ENCODE assay signal across 8 mouse cellular contexts in the genomic region with DNA sequence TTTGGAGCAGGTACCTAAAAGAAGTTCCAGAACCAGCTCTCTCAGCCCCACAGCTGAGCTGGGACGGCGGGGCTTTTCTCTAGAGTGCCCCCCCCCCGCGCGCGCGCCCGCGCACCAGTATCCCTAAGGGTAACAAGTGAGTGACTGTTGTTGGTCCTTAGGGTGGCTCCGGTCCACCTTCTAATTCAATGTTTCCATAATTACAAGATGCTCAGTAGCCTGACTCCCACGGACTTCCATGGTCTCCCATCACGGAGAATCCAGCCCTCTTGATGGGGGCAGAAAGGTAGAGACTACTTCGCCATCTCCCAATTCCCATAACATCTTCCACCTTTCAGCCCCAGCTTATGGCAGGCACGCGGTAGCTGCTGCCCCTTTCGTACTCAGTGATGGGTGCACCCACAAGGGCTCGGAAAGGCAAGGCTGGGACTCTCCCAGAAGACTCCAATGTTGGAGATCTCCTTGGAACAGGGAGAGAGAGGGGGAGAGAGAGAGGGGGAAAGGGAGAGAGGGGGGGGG. TPM values are rescaled to one million over a fixed set of nuclear protein-coding genes. Genes with fewer than 3 reads are reported as not detected.
DNase-seq lines count a peak whose midpoint lies in the region; ATAC-seq and TF ChIP-seq lines count a peak whose summit lies in the region.

No protein-coding gene starts in this region.

- H3K36me3 ChIP-seq in lung, embryonic 14.5 days (ENCODE audit: insufficient read depth) = peaks cover 61% of the 10 kb centered on the region
- H3K36me3 ChIP-seq in embryonic facial prominence, embryonic 10.5 days (replicated peaks) = peaks cover 70% of the 10 kb centered on the region
- peaks cover 52% of the 10 kb centered on the region for H3K36me3 ChIP-seq in hindbrain, postnatal 0 days (ENCODE audit: insufficient read depth, low read length)
- H3K36me3 ChIP-seq in neural tube, embryonic 11.5 days (ENCODE audit: control insufficient read depth, insufficient read depth, low read length) = peaks cover 37% of the 10 kb centered on the region

- peak overlapping the region; percentile 89 for H3K9ac ChIP-seq in lung, embryonic 14.5 days
- peak overlapping the region; percentile 90 for H3K9ac ChIP-seq in hindbrain, postnatal 0 days (replicated peaks; ENCODE audit: low read length)
- H3K9ac ChIP-seq in neural tube, embryonic 11.5 days (ENCODE audit: low read length) = peak overlapping the region; percentile 95

- H3K27me3 ChIP-seq in lung, embryonic 14.5 days (ENCODE audit: insufficient read depth, low read length) = no peaks in the 10 kb centered on the region
- H3K27me3 ChIP-seq in embryonic facial prominence, embryonic 10.5 days (replicated peaks; ENCODE audit: low read depth, poor library complexity, severe bottlenecking) = no peaks in the 10 kb centered on the region; the same call in 1 of the 2 replicates
- H3K27me3 ChIP-seq in hindbrain, postnatal 0 days (ENCODE audit: insufficient read depth, low read length) = no peaks in the 10 kb centered on the region
- no peaks in the 10 kb centered on the region for H3K27me3 ChIP-seq in neural tube, embryonic 11.5 days (ENCODE audit: control insufficient read depth, insufficient read depth, low read length)

- ATAC-seq in lung, embryonic 14.5 days (ENCODE audit: insufficient read depth) = peak; percentile 28
- peak; percentile 46 for ATAC-seq in hindbrain, postnatal 0 days
- peak; percentile 20; the same call in 1 of the 2 replicates for ATAC-seq in neural tube, embryonic 11.5 days (ENCODE audit: insufficient read depth, low FRiP score, low TSS enrichment)

- H3K4me3 ChIP-seq in lung, embryonic 14.5 days (ENCODE audit: low read depth, low read length) = peak overlapping the region; percentile 85
- peak overlapping the region; percentile 90 for H3K4me3 ChIP-seq in embryonic facial prominence, embryonic 10.5 days
- peak overlapping the region; percentile 73 for H3K4me3 ChIP-seq in hindbrain, postnatal 0 days (ENCODE audit: low read length)
- peak overlapping the region; percentile 85 for H3K4me3 ChIP-seq in neural tube, embryonic 11.5 days (ENCODE audit: low read depth, low read length)

- no peaks in the 10 kb centered on the region for H3K9me3 ChIP-seq in lung, embryonic 14.5 days (ENCODE audit: low read depth, low read length)
- H3K9me3 ChIP-seq in embryonic facial prominence, embryonic 10.5 days = no peaks in the 10 kb centered on the region
- H3K9me3 ChIP-seq in hindbrain, postnatal 0 days (ENCODE audit: low read length) = no peaks in the 10 kb centered on the region
- H3K9me3 ChIP-seq in neural tube, embryonic 11.5 days (ENCODE audit: control insufficient read depth, low read length) = no peaks in the 10 kb centered on the region

- H3K4me1 ChIP-seq in lung, embryonic 14.5 days (ENCODE audit: insufficient read depth) = 0 out of 2 replicates have a peak, but pooled peaks cover 7% of the 10 kb centered on the region
- peaks cover 40% of the 10 kb centered on the region for H3K4me1 ChIP-seq in embryonic facial prominence, embryonic 10.5 days
- H3K4me1 ChIP-seq in hindbrain, postnatal 0 days (ENCODE audit: insufficient read depth, low read length) = peaks cover 10% of the 10 kb centered on the region
- H3K4me1 ChIP-seq in neural tube, embryonic 11.5 days (ENCODE audit: control insufficient read depth, insufficient read depth, low read length) = peaks cover 9% of the 10 kb centered on the region

- DNase-seq in lung, embryonic 14.5 days = peak; percentile 34
- DNase-seq in lung, postnatal 10 days = no peak
- DNase-seq in embryonic facial prominence, embryonic 10.5 days (ENCODE audit: low spot score) = peak; percentile 43
- DNase-seq in hindbrain, postnatal 0 days (ENCODE audit: low spot score) = peak; percentile 41
- DNase-seq in neural tube, embryonic 11.5 days (ENCODE audit: low spot score) = no peak
- DNase-seq in urinary bladder, adult 18-20 months (ENCODE audit: low spot score in 2 of 2) = no peak
- no peak for DNase-seq in layer of hippocampus, postnatal 14 days (ENCODE audit: low spot score in 2 of 2)
- no peak for DNase-seq in adrenal gland, adult 2 months

- no peak for TF ChIP-seq CTCF in lung, embryonic 14.5 days (IDR thresholded peaks at IDR 0.05; ENCODE audit: low read depth)
- TF ChIP-seq CTCF in hindbrain, postnatal 0 days (IDR thresholded peaks at IDR 0.05; ENCODE audit: low read depth) = no peak; the same call in 1 of the 2 replicates

- whole genome bisulfite sequencing in lung, embryonic 14.5 days = under 1% methylated on average over 17 of the region's 17 CpGs
- WGBS in embryonic facial prominence, embryonic 10.5 days = under 1% methylated on average over 17 of the region's 17 CpGs
- WGBS in hindbrain, postnatal 0 days = under 1% methylated on average over 17 of the region's 17 CpGs
- 0% methylated on average over 17 of the region's 17 CpGs for WGBS in neural tube, embryonic 11.5 days

- H3K27ac ChIP-seq in lung, embryonic 14.5 days (ENCODE audit: low read depth) = 0 out of 2 replicates have a peak overlapping the region, but pooled peaks have one; percentile 12
- peak overlapping the region; percentile 99 for H3K27ac ChIP-seq in embryonic facial prominence, embryonic 10.5 days (replicated peaks)
- peak overlapping the region; percentile 87 for H3K27ac ChIP-seq in hindbrain, postnatal 0 days
- peak overlapping the region; percentile 89; the same call in 1 of the 2 replicates for H3K27ac ChIP-seq in neural tube, embryonic 11.5 days (ENCODE audit: low read depth, low read length)

- peak overlapping the region; percentile 83 for H3K4me2 ChIP-seq in lung, embryonic 14.5 days
- peak overlapping the region; percentile 73 for H3K4me2 ChIP-seq in hindbrain, postnatal 0 days (ENCODE audit: low read depth, low read length)
- peak overlapping the region; percentile 91 for H3K4me2 ChIP-seq in neural tube, embryonic 11.5 days (ENCODE audit: low read depth)

RNA-seq across cellular contexts. Expression of a gene that starts 1.1 kb away (rescaled TPM):
- 68.7 and 80.2 TPM in 2 replicates for polyA plus RNA-seq in lung, embryonic 14.5 days (2014; fragmentation: Nextera tagmentation; extraction: Ambion mirVana)
- polyA plus RNA-seq in embryonic facial prominence, embryonic 10.5 days (2016; fragmentation: Nextera tagmentation; extraction: Ambion mirVana) = 139 and 142 TPM in 2 replicates
- 358 and 359 TPM in 2 replicates for total RNA-seq in hindbrain, postnatal 0 days (2014; rRNA removed)
- polyA plus RNA-seq in hindbrain, postnatal 0 days (2015; fragmentation: Nextera tagmentation; extraction: Ambion mirVana) = 131 and 141 TPM in 2 replicates
- 82.6 and 85.5 TPM in 2 replicates for polyA plus RNA-seq in neural tube, embryonic 11.5 days (2014; fragmentation: Nextera tagmentation; extraction: Ambion mirVana)
- total RNA-seq in layer of hippocampus, postnatal 14 days (2021) = 100 to 1,000 TPM; 221 to 224 TPM
- 10 to 100 TPM; 21.9 to 46.1 TPM for total RNA-seq in adrenal gland, adult 2 months (2021)
- polyA plus RNA-seq in adrenal gland, adult 2 months (2012; rRNA removed) = 79.2 and 82.6 TPM in 2 replicates

RNA-seq across cellular contexts. Expression of a gene that starts 13.1 kb away (rescaled TPM):
- polyA plus RNA-seq in lung, embryonic 14.5 days (2014; fragmentation: Nextera tagmentation; extraction: Ambion mirVana) = 120 and 122 TPM in 2 replicates
- 60.8 and 63.7 TPM in 2 replicates for polyA plus RNA-seq in embryonic facial prominence, embryonic 10.5 days (2016; fragmentation: Nextera tagmentation; extraction: Ambion mirVana)
- 25.3 and 27.9 TPM in 2 replicates for total RNA-seq in hindbrain, postnatal 0 days (2014; rRNA removed)
- polyA plus RNA-seq in hindbrain, postnatal 0 days (2015; fragmentation: Nextera tagmentation; extraction: Ambion mirVana) = 35.1 and 37.4 TPM in 2 replicates
- 49.4 and 49.5 TPM in 2 replicates for polyA plus RNA-seq in neural tube, embryonic 11.5 days (2014; fragmentation: Nextera tagmentation; extraction: Ambion mirVana)
- total RNA-seq in layer of hippocampus, postnatal 14 days (2021) = 10 to 100 TPM; 33.2 to 40.9 TPM
- 100 to 1,000 TPM; 149 to 202 TPM for total RNA-seq in adrenal gland, adult 2 months (2021)
- 240 and 306 TPM in 2 replicates for polyA plus RNA-seq in adrenal gland, adult 2 months (2012; rRNA removed)

RNA-seq across cellular contexts. Expression of a gene that starts 26.3 kb away (rescaled TPM):
- 40.7 TPM in 2 replicates for polyA plus RNA-seq in lung, embryonic 14.5 days (2014; fragmentation: Nextera tagmentation; extraction: Ambion mirVana)
- polyA plus RNA-seq in embryonic facial prominence, embryonic 10.5 days (2016; fragmentation: Nextera tagmentation; extraction: Ambion mirVana) = 38.9 and 42.0 TPM in 2 replicates
- total RNA-seq in hindbrain, postnatal 0 days (2014; rRNA removed) = 351 and 368 TPM in 2 replicates
- polyA plus RNA-seq in hindbrain, postnatal 0 days (2015; fragmentation: Nextera tagmentation; extraction: Ambion mirVana) = 37.5 and 40.3 TPM in 2 replicates
- polyA plus RNA-seq in neural tube, embryonic 11.5 days (2014; fragmentation: Nextera tagmentation; extraction: Ambion mirVana) = 47.3 and 56.8 TPM in 2 replicates
- total RNA-seq in layer of hippocampus, postnatal 14 days (2021) = 100 to 1,000 TPM; 198 to 203 TPM
- 100 to 1,000 TPM; 143 to 184 TPM for total RNA-seq in adrenal gland, adult 2 months (2021)
- 299 and 410 TPM in 2 replicates for polyA plus RNA-seq in adrenal gland, adult 2 months (2012; rRNA removed)

RNA-seq across cellular contexts. Expression of a gene that starts 29.2 kb away (rescaled TPM):
- 0.41 and 0.46 TPM in 2 replicates for polyA plus RNA-seq in lung, embryonic 14.5 days (2014; fragmentation: Nextera tagmentation; extraction: Ambion mirVana)
- polyA plus RNA-seq in embryonic facial prominence, embryonic 10.5 days (2016; fragmentation: Nextera tagmentation; extraction: Ambion mirVana) = 0.43 and 0.77 TPM in 2 replicates
- total RNA-seq in hindbrain, postnatal 0 days (2014; rRNA removed) = 1.5 and 1.9 TPM in 2 replicates
- polyA plus RNA-seq in hindbrain, postnatal 0 days (2015; fragmentation: Nextera tagmentation; extraction: Ambion mirVana) = 0.21 and 0.78 TPM in 2 replicates
- polyA plus RNA-seq in neural tube, embryonic 11.5 days (2014; fragmentation: Nextera tagmentation; extraction: Ambion mirVana) = 0.09 and 0.53 TPM in 2 replicates
- total RNA-seq in layer of hippocampus, postnatal 14 days (2021) = 1 to 10 TPM; 1.8 to 3.0 TPM
- total RNA-seq in adrenal gland, adult 2 months (2021) = 1 to 10 TPM; 3.6 to 6.4 TPM
- polyA plus RNA-seq in adrenal gland, adult 2 months (2012; rRNA removed) = 10.0 and 10.3 TPM in 2 replicates

RNA-seq across cellular contexts. Expression of a gene that starts 38.8 kb away (rescaled TPM):
- 0.17 TPM in 1 of 2 replicates, not detected in the other for polyA plus RNA-seq in lung, embryonic 14.5 days (2014; fragmentation: Nextera tagmentation; extraction: Ambion mirVana)
- polyA plus RNA-seq in embryonic facial prominence, embryonic 10.5 days (2016; fragmentation: Nextera tagmentation; extraction: Ambion mirVana) = 0.09 and 0.15 TPM in 2 replicates
- not detected in 2 replicates for total RNA-seq in hindbrain, postnatal 0 days (2014; rRNA removed)
- 0.08 TPM in 1 of 2 replicates, not detected in the other for polyA plus RNA-seq in hindbrain, postnatal 0 days (2015; fragmentation: Nextera tagmentation; extraction: Ambion mirVana)
- polyA plus RNA-seq in neural tube, embryonic 11.5 days (2014; fragmentation: Nextera tagmentation; extraction: Ambion mirVana) = not detected in 2 replicates
- under 1 TPM; 0.14 to 0.41 TPM for total RNA-seq in layer of hippocampus, postnatal 14 days (2021)
- not detected for total RNA-seq in adrenal gland, adult 2 months (2021)
- 0.28 and 0.34 TPM in 2 replicates for polyA plus RNA-seq in adrenal gland, adult 2 months (2012; rRNA removed)

Comparison
In these comparisons a context has a peak if more than half of its experiments do, and no peak if none do; other contexts are left out.
1. DNase-seq: peak in lung, embryonic 14.5 days (single experiment), embryonic facial prominence, embryonic 10.5 days (single experiment) and hindbrain, postnatal 0 days (single experiment); none in lung, postnatal 10 days (single experiment), neural tube, embryonic 11.5 days (single experiment), urinary bladder, adult 18-20 months (0 of 2), layer of hippocampus, postnatal 14 days (0 of 2) and adrenal gland, adult 2 months (single experiment).
2. H3K27ac ChIP-seq: peak in every context shown above with its lines; median percentile 99 in embryonic facial prominence, embryonic 10.5 days; 89 in neural tube, embryonic 11.5 days; 87 in hindbrain, postnatal 0 days; 12 in lung, embryonic 14.5 days.
3. Peak in every context shown above with its lines, with median percentiles within 50 percentile points of each other: ATAC-seq, H3K4me2 ChIP-seq, H3K4me3 ChIP-seq and H3K9ac ChIP-seq.